Mouse (Mus musculus) CH12.LX (cell line): ENCODE measurements around the gene Txnip. TPM values are rescaled to one million over a fixed set of nuclear protein-coding genes. Genes with fewer than 3 reads are reported as not detected.
"Not testable (repeated sequence)": the region's sequence is repeated elsewhere in the genome, so short reads cannot be mapped to it uniquely, and the experiment has no call there.

Experiments
- DNase-seq: peaks from one replicate; pipeline ENCODE4 v3.0.0-alpha.2; 2013; ENCODE audit errors: extremely low read depth
- H3K27ac ChIP-seq: 2 replicates; pipeline ENCODE4 v1.5.1; 2012; ENCODE audit warnings: low read depth, mild to moderate bottlenecking, control low read depth, moderate library complexity; ENCODE audit not compliant: insufficient read depth
- H3K27me3 ChIP-seq: replicated peaks from 2 replicates; pipeline ENCODE3; 2012; ENCODE audit warnings: inconsistent platforms
- H3K36me3 ChIP-seq, 2 experiments: replicated peaks in 1 of 2; 2 replicates each; pipeline versions ENCODE3 to v1.6.1; 2012; ENCODE audit warnings: inconsistent platforms in 1 of 2, low read length in 1 of 2, mild to moderate bottlenecking in 1 of 2, mixed read lengths in 1 of 2, moderate library complexity in 1 of 2; ENCODE audit not compliant: control insufficient read depth in 1 of 2, insufficient read depth in 1 of 2
- H3K4me1 ChIP-seq, 2 experiments: 2 replicates each; pipeline ENCODE4 v1.6.1; 2012; ENCODE audit warnings: inconsistent platforms in 1 of 2, moderate library complexity in 1 of 2; ENCODE audit not compliant: insufficient read depth in 2 of 2, control insufficient read depth in 1 of 2
- H3K4me2 ChIP-seq: 2 replicates; pipeline ENCODE4 v1.6.1; 2012; ENCODE audit warnings: low read depth, mild to moderate bottlenecking, control low read depth; ENCODE audit not compliant: poor library complexity, insufficient read depth, severe bottlenecking
- H3K4me3 ChIP-seq, 3 experiments: fragments of 150-350 bp in 1 of 3; sonication (generic) in 1 of 3; replicated peaks in 1 of 3; 2 replicates each; pipeline versions ENCODE3 to v1.5.1; 2011 to 2012; ENCODE audit warnings: low read depth in 2 of 3, low read length in 2 of 3, mild to moderate bottlenecking in 2 of 3, moderate library complexity in 2 of 3, control low read depth in 1 of 3, improper control_type of control experiment in 1 of 3, inconsistent platforms in 1 of 3, mixed read lengths in 1 of 3; ENCODE audit not compliant: poor library complexity in 1 of 3
- H3K79me2 ChIP-seq: replicated peaks from 2 replicates; pipeline ENCODE4 v1.6.1; 2012; ENCODE audit warnings: mild to moderate bottlenecking, moderate library complexity; ENCODE audit not compliant: control insufficient read depth, poor library complexity, insufficient read depth, severe bottlenecking; ENCODE audit errors: extremely low read depth
- H3K9ac ChIP-seq: 2 replicates; pipeline ENCODE4 v1.6.1; 2012; ENCODE audit warnings: low read depth, mild to moderate bottlenecking, control low read depth, moderate library complexity; ENCODE audit not compliant: insufficient read depth
- H3K9me3 ChIP-seq: replicated peaks from 2 replicates; pipeline ENCODE3; 2012; ENCODE audit warnings: low read length, inconsistent platforms, mixed read lengths
- BHLHE40 ChIP-seq: IDR thresholded peaks from 2 replicates; pipeline ENCODE4 v1.6.1; 2011; ENCODE audit warnings: mild to moderate bottlenecking, low read depth, low read length, improper control_type of control experiment
- CHD1 ChIP-seq: IDR thresholded peaks from 2 replicates; pipeline ENCODE4 v1.6.1; 2012; ENCODE audit warnings: low read depth, low read length, improper control_type of control experiment, inconsistent platforms
- CHD2 ChIP-seq: IDR thresholded peaks from 2 replicates; pipeline ENCODE4 v1.6.1; 2011; ENCODE audit warnings: low read length, improper control_type of control experiment
- E2F4 ChIP-seq: IDR thresholded peaks from 2 replicates; pipeline ENCODE4 v1.6.1; 2011; ENCODE audit warnings: low read depth, low read length, improper control_type of control experiment; ENCODE audit not compliant: insufficient replicate concordance
- IRF4 ChIP-seq: IDR thresholded peaks from 2 replicates; pipeline ENCODE4 v1.6.1; 2014; ENCODE audit warnings: low read depth, mild to moderate bottlenecking, inconsistent platforms, low read length, improper control_type of control experiment
- JUN ChIP-seq: IDR thresholded peaks from 2 replicates; pipeline ENCODE4 v1.6.1; 2011; ENCODE audit warnings: low read depth, mild to moderate bottlenecking, low read length, improper control_type of control experiment, moderate library complexity; ENCODE audit not compliant: insufficient read depth
- JUND ChIP-seq: conservative IDR thresholded peaks from 2 replicates; pipeline ENCODE4 v1.6.1; 2011; ENCODE audit warnings: low read depth, low read length, improper control_type of control experiment
- MAX ChIP-seq: IDR thresholded peaks from 2 replicates; pipeline ENCODE4 v1.6.1; 2011; ENCODE audit warnings: low read length, improper control_type of control experiment
- MEF2A ChIP-seq: IDR thresholded peaks from 2 replicates; pipeline ENCODE4 v1.6.1; 2014; ENCODE audit warnings: low read depth, mild to moderate bottlenecking, inconsistent platforms, low read length, improper control_type of control experiment, borderline replicate concordance
- MYC ChIP-seq: IDR thresholded peaks from 2 replicates; pipeline ENCODE4 v1.6.1; 2011; ENCODE audit warnings: low read depth, mild to moderate bottlenecking, improper control_type of control experiment, low read length
- NELFE ChIP-seq: IDR thresholded peaks from 2 replicates; pipeline ENCODE4 v1.6.1; 2011; ENCODE audit warnings: low read depth, low read length, improper control_type of control experiment
- NRF1 ChIP-seq: IDR thresholded peaks from 2 replicates; pipeline ENCODE4 v1.6.1; 2014; ENCODE audit warnings: low read depth, mild to moderate bottlenecking, inconsistent platforms, low read length, improper control_type of control experiment, moderate library complexity
- PAX5 ChIP-seq: IDR thresholded peaks from 2 replicates; pipeline ENCODE4 v1.6.1; 2012; ENCODE audit warnings: low read length, inconsistent platforms, mixed read lengths
- POLR2A ChIP-seq: IDR thresholded peaks from 2 replicates; pipeline ENCODE4 v1.6.1; 2011; ENCODE audit warnings: low read depth, mild to moderate bottlenecking, improper control_type of control experiment, low read length
- RAD21 ChIP-seq: IDR thresholded peaks from 2 replicates; pipeline ENCODE4 v1.6.1; 2011; ENCODE audit warnings: low read depth, mild to moderate bottlenecking, low read length, improper control_type of control experiment, moderate library complexity
- SIN3A ChIP-seq: IDR thresholded peaks from 2 replicates; pipeline ENCODE4 v1.6.1; 2012; ENCODE audit warnings: low read length, improper control_type of control experiment, inconsistent platforms
- SMC3 ChIP-seq: IDR thresholded peaks from 2 replicates; pipeline ENCODE4 v1.6.1; 2011; ENCODE audit warnings: low read depth, low read length, improper control_type of control experiment
- TBP ChIP-seq: conservative IDR thresholded peaks from 2 replicates; pipeline ENCODE4 v1.6.1; 2011; ENCODE audit warnings: low read depth, low read length, improper control_type of control experiment
- UBTF ChIP-seq: IDR thresholded peaks from 2 replicates; pipeline ENCODE4 v1.6.1; 2012; ENCODE audit warnings: low read depth, mild to moderate bottlenecking, inconsistent platforms, low read length, improper control_type of control experiment, moderate library complexity
- USF1 ChIP-seq: IDR thresholded peaks from 2 replicates; pipeline ENCODE4 v1.6.1; 2014; ENCODE audit warnings: low read depth, mild to moderate bottlenecking, inconsistent platforms, low read length, improper control_type of control experiment
- ZC3H11A ChIP-seq: IDR thresholded peaks from 2 replicates; pipeline ENCODE4 v1.6.1; 2012; ENCODE audit warnings: low read depth, mild to moderate bottlenecking, inconsistent platforms, low read length, improper control_type of control experiment
- ZKSCAN1 ChIP-seq: IDR thresholded peaks from 2 replicates; pipeline ENCODE4 v1.6.1; 2012; ENCODE audit warnings: low read depth, inconsistent platforms, low read length, improper control_type of control experiment, borderline replicate concordance
- ZMIZ1 ChIP-seq: IDR thresholded peaks from 2 replicates; pipeline ENCODE4 v1.6.1; 2012; ENCODE audit warnings: low read depth, mild to moderate bottlenecking, inconsistent platforms, low read length, improper control_type of control experiment
- ZNF384 ChIP-seq: IDR thresholded peaks from 2 replicates; pipeline ENCODE4 v1.6.1; 2012; ENCODE audit warnings: low read depth, low read length, improper control_type of control experiment, inconsistent platforms
- dilution Hi-C: fragments of 300-500 bp; cut with MboI; formaldehyde crosslinking; loops from 2 replicates; pipeline ENCODE4 v1.14.3; 2020; ENCODE audit warnings: low sequenced_read_pairs; ENCODE audit not compliant: extremely low pct_unique_long_range_greater_than_20kb, extremely low pct_ligation_motif_present
- in situ Hi-C: fragments of 300-500 bp; cut with MboI; formaldehyde crosslinking; loops from 3 replicates; pipeline ENCODE4 v1.14.3; 2019; ENCODE audit warnings: low sequenced_read_pairs, low pct_ligation_motif_present, low pct_unique_long_range_greater_than_20kb, mixed read lengths
- polyA plus RNA-seq: library from polyadenylated mRNA; unstranded; fragments of >175 nt; gene quantifications from 2 replicates; pipeline ENCODE4 v1.2.1, GENCODE M21; 2012; ENCODE audit warnings: low read depth; ENCODE audit not compliant: insufficient read length
- total RNA-seq, 2 experiments: library from RNA; depleted of rRNA; stranded (reverse); fragments of 300-350 nt in 1 of 2; fragments of >200 nt in 1 of 2; gene quantifications; 2 replicates each; pipeline ENCODE4 v1.2.3; 2012 to 2014

Gene Txnip
- total and polyA plus RNA-seq, 3 experiments = 41.8 to 220 (median 76.7) TPM

DNA sequence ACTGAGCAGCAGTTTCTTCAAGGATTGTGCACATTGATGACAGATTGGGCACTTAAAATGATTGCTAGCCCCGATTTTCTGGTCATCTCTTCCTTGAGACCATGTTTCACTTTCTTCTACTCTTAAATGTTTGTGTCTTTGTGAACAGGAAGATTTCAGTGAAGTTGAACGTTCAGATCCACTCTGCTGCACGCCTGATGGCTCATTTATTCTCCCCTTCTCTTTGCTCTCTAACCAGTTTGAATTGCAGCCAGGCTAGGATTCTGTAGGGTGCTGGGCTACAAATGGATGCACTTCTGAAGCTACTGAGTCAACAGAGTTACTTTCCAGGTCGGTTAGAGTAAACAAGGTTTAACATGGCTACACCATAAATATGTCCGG lies 44.9 kb downstream of the Txnip start:
- TF ChIP-seq ZKSCAN1 (no peak), ZMIZ1 (no peak), MYC (no peak), IRF4 (no peak), USF1 (no peak), JUN (no peak), SMC3 (no peak), CHD2 (no peak), MEF2A (no peak), NELFE (no peak), MAX (no peak), BHLHE40 (no peak), ZNF384 (no peak), POLR2A (no peak), JUND (no peak)
- no peak overlapping the region for H3K4me3 ChIP-seq
- H3K27ac ChIP-seq = no peak overlapping the region
- no peak overlapping the region for H3K9ac ChIP-seq
- H3K4me2 ChIP-seq = no peak overlapping the region
- no peaks in the 10 kb centered on the region for H3K27me3 ChIP-seq
- dilution Hi-C loops (no loop called here), in situ Hi-C loops (no loop called here)
- no peak for DNase-seq
- H3K79me2 ChIP-seq = no peaks in the 10 kb centered on the region
- H3K4me1 ChIP-seq = peaks cover 4 to 20% of the 10 kb centered on the region in 2 experiments; a peak in 2 of 4 replicates
- H3K9me3 ChIP-seq = peaks cover 8% of the 10 kb centered on the region
- peaks cover 0 to 16% of the 10 kb centered on the region in 2 experiments for H3K36me3 ChIP-seq

DNA sequence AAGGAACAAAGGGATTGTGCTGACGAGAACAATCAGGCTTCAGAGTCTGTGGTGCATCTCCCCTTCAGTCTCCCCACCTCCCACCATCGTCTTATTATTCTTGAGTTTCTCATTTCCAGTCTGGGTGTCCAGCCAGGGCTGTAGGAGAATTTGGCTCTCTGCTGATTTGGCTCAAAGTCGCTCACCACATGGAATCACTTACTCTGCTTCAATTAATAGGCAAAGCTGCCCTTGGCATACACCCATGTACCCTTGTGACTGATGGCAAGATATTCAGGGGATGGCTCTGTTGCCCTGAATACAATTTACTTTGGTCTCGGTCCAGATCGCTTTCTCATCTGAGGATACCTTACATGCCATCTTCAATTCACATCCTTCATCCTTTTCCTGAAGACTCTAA lies 45.6 kb downstream of the Txnip start:
- Histone ChIP-seq H3K36me3 (peaks cover 0 to 15% of the 10 kb centered on the region in 2 experiments), H3K27me3 (no peaks in the 10 kb centered on the region), H3K9me3 (peaks cover 2% of the 10 kb centered on the region), H3K4me2 (no peak overlapping the region), H3K27ac (no peak overlapping the region), H3K79me2 (no peaks in the 10 kb centered on the region), H3K9ac (no peak overlapping the region), H3K4me3 (no peak overlapping the region), H3K4me1 (peaks cover 4 to 20% of the 10 kb centered on the region in 2 experiments; a peak in 2 of 4 replicates)
- in situ Hi-C loops (no loop called here), dilution Hi-C loops (no loop called here)
- DNase-seq = no peak
- no peak for TF ChIP-seq JUND
- TF ChIP-seq PAX5 = no peak
- no peak for TF ChIP-seq ZC3H11A
- TF ChIP-seq NRF1 = no peak
- no peak for TF ChIP-seq SIN3A
- no peak for TF ChIP-seq RAD21
- TF ChIP-seq ZKSCAN1 = no peak
- no peak for TF ChIP-seq MEF2A
- no peak for TF ChIP-seq IRF4
- TF ChIP-seq CHD1 = no peak
- TF ChIP-seq E2F4 = no peak
- TF ChIP-seq USF1 = no peak
- TF ChIP-seq POLR2A = no peak
- TF ChIP-seq TBP = no peak
- TF ChIP-seq UBTF = no peak
- no peak for TF ChIP-seq NELFE

DNA sequence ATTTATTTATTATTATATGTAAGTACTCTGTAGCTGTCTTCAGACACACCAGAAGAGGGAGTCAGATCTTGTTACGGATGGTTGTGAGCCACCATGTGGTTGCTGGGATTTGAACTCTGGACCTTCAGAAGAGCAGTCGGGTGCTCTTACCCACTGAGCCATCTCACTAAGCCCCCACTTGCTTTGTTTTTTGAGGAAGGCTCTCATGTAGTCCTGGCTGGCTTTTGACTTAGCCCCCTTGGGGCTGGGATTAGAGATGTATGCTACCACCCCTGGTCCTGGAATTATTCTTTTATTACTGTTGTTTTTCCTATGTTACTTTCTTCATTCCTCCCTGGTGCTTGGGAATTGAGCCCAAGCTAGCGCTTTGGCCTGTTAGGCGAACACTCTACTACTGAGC lies 48.2 kb downstream of the Txnip start:
- in situ Hi-C loops, H3K9ac ChIP-seq, H3K4me3 ChIP-seq, H3K27me3 ChIP-seq, H3K27ac ChIP-seq, H3K9me3 ChIP-seq, H3K4me2 ChIP-seq, H3K4me1 ChIP-seq, dilution Hi-C loops, H3K79me2 ChIP-seq, DNase-seq: not testable (repeated sequence)
- peaks cover 0 to 20% of the 10 kb centered on the region in 2 experiments for H3K36me3 ChIP-seq
